In genomic region chr10:121429089-121429488, GRCm38 (mm10) we compare ENCODE assay signal across 8 mouse cellular contexts. TPM values are rescaled to one million over a fixed set of nuclear protein-coding genes. Genes with fewer than 3 reads are reported as not detected.
DNase-seq lines count a peak whose midpoint lies in the region; ATAC-seq and TF ChIP-seq lines count a peak whose summit lies in the region.

No protein-coding gene starts in this region.

- peak overlapping the region; percentile 57; the same call in 1 of the 2 replicates for H3K4me2 ChIP-seq in heart, embryonic 11.5 days
- H3K4me2 ChIP-seq in midbrain, postnatal 0 days (ENCODE audit: low read depth, low read length, poor library complexity, severe bottlenecking): no peak overlapping the region

- no peak overlapping the region for H3K4me3 ChIP-seq in spleen, adult 2 months (ENCODE audit: extremely low read depth, insufficient read depth, insufficient read length)
- H3K4me3 ChIP-seq in heart, embryonic 11.5 days (ENCODE audit: low read depth, low read length): no peak overlapping the region
- H3K4me3 ChIP-seq in midbrain, postnatal 0 days (ENCODE audit: low read depth, low read length): no peak overlapping the region

- no peaks in the 10 kb centered on the region for H3K9me3 ChIP-seq in heart, embryonic 11.5 days (replicated peaks; ENCODE audit: control insufficient read depth, low read length)
- no peaks in the 10 kb centered on the region for H3K9me3 ChIP-seq in midbrain, postnatal 0 days (ENCODE audit: low read length)

- DNase-seq in spleen, adult 2 months (ENCODE audit: low read depth in 1 of 2, low spot score in 2 of 2): no peak
- no peak for DNase-seq in spleen, postnatal 10 days (ENCODE audit: low spot score in 2 of 2)
- DNase-seq in kidney, postnatal 10 days: peak; percentile 61
- peak; percentile 58 for DNase-seq in midbrain, postnatal 0 days (ENCODE audit: low spot score)
- DNase-seq in thymus, postnatal 14 days: no peak
- no peak for DNase-seq in layer of hippocampus, adult 9-11 months
- DNase-seq in adrenal gland, postnatal 10 days: no peak

- no peaks in the 10 kb centered on the region for H3K27me3 ChIP-seq in spleen, adult 2 months (ENCODE audit: control insufficient read depth, insufficient read depth, low read length)
- H3K27me3 ChIP-seq in heart, embryonic 11.5 days (ENCODE audit: control insufficient read depth, insufficient read depth, low read length): no peaks in the 10 kb centered on the region
- no peaks in the 10 kb centered on the region for H3K27me3 ChIP-seq in midbrain, postnatal 0 days (ENCODE audit: insufficient read depth, low read length)

- H3K9ac ChIP-seq in heart, embryonic 11.5 days (ENCODE audit: low read depth, low read length): no peak overlapping the region
- no peak overlapping the region for H3K9ac ChIP-seq in midbrain, postnatal 0 days (replicated peaks; ENCODE audit: low read length, poor library complexity, severe bottlenecking)

- H3K27ac ChIP-seq in spleen, adult 2 months (ENCODE audit: insufficient read depth, low read length): peak overlapping the region; percentile 54
- peak overlapping the region; percentile 97 for H3K27ac ChIP-seq in heart, embryonic 11.5 days (ENCODE audit: low read depth, low read length)
- no peak overlapping the region for H3K27ac ChIP-seq in midbrain, postnatal 0 days (ENCODE audit: low read depth, low read length)

- WGBS in spleen, adult 2 months: 10% methylated on average over 2 of the region's 2 CpGs
- WGBS in heart, embryonic 11.5 days (ENCODE audit: insufficient replicate concordance): 7% methylated on average over 2 of the region's 2 CpGs
- WGBS in midbrain, postnatal 0 days: 54% methylated on average over 2 of the region's 2 CpGs

- TF ChIP-seq CTCF in spleen, adult 2 months (IDR thresholded peaks at IDR 0.05; ENCODE audit: extremely low read depth, insufficient read depth, insufficient read length, insufficient replicate concordance): no peak
- no peak for TF ChIP-seq CTCF in midbrain, postnatal 0 days (IDR thresholded peaks at IDR 0.05)

- H3K4me1 ChIP-seq in spleen, adult 2 months (ENCODE audit: control insufficient read depth, insufficient read depth, insufficient read length): peaks cover 53% of the 10 kb centered on the region
- peaks cover 79% of the 10 kb centered on the region for H3K4me1 ChIP-seq in heart, embryonic 11.5 days (ENCODE audit: control insufficient read depth, insufficient read depth, low read length)
- peaks cover 9% of the 10 kb centered on the region for H3K4me1 ChIP-seq in midbrain, postnatal 0 days (ENCODE audit: insufficient read depth, low read length)

- ATAC-seq in heart, embryonic 11.5 days (replicated peaks; ENCODE audit: insufficient number of reproducible peaks, low FRiP score, low TSS enrichment): peak; percentile 74
- ATAC-seq in midbrain, postnatal 0 days (ENCODE audit: low FRiP score): no peak

- no peak for TF ChIP-seq POLR2A in spleen, adult 2 months (IDR thresholded peaks at IDR 0.05; ENCODE audit: low read depth, low read length)

- no peaks in the 10 kb centered on the region for H3K36me3 ChIP-seq in spleen, adult 2 months (ENCODE audit: control insufficient read depth, insufficient read depth, low read length)
- no peaks in the 10 kb centered on the region for H3K36me3 ChIP-seq in heart, embryonic 11.5 days (ENCODE audit: control insufficient read depth, insufficient read depth, low read length)
- H3K36me3 ChIP-seq in midbrain, postnatal 0 days (ENCODE audit: insufficient read depth, low read length): no peaks in the 10 kb centered on the region

RNA-seq across cellular contexts. Expression of gene Rassf3, which starts 47.1 kb away (rescaled TPM):
- polyA plus RNA-seq in spleen, adult 2 months (2012; rRNA removed): 20.4 and 26.2 TPM in 2 replicates
- polyA plus RNA-seq in heart, embryonic 11.5 days (2014; fragmentation: Nextera tagmentation; extraction: Ambion mirVana): 18.3 and 23.9 TPM in 2 replicates
- 5.8 and 6.0 TPM in 2 replicates for total RNA-seq in midbrain, postnatal 0 days (2014; rRNA removed)
- 3.0 and 3.4 TPM in 2 replicates for polyA plus RNA-seq in midbrain, postnatal 0 days (2015; fragmentation: Nextera tagmentation; extraction: Ambion mirVana)
- total RNA-seq in adrenal gland, postnatal 10 days (2021): 10 to 100 TPM; 47.9 to 49.1 TPM

Comparison
In these comparisons a context has a peak if more than half of its experiments do, and no peak if none do; other contexts are left out.
1. DNase-seq: peak in kidney, postnatal 10 days (single experiment) and midbrain, postnatal 0 days (single experiment); none in spleen, adult 2 months (0 of 2), spleen, postnatal 10 days (0 of 2), thymus, postnatal 14 days (single experiment), layer of hippocampus, adult 9-11 months (single experiment) and adrenal gland, postnatal 10 days (single experiment).